Mouse (Mus musculus): Measurements from ENCODE around the gene Cd69. TPM values are rescaled to one million over a fixed set of nuclear protein-coding genes. Genes with fewer than 3 reads are reported as not detected.

Gene Cd69
- polyA plus RNA-seq, 3 experiments from 2014 or later, result 152 to 264 (median 175) TPM

- ATAC-seq, result peak; percentile 64
Observed at GRCm38 (mm10) chr6:129246992-129247391, 28.2 kb downstream of the Cd69 start.

- ATAC-seq, result no peak
Observed at GRCm38 (mm10) chr6:129245793-129246192, 29.4 kb downstream of the Cd69 start.

GRCm38 (mm10) chr6:129241907-129242306 is 33.3 kb downstream of the Cd69 start:
- ATAC-seq, result no peak

GRCm38 (mm10) chr6:129241471-129241870 is 33.8 kb downstream of the Cd69 start:
- no peak for ATAC-seq

- ATAC-seq, result peak; percentile 16
Observed at GRCm38 (mm10) chr6:129239564-129240248, 35.5 kb downstream of the Cd69 start.

GRCm38 (mm10) chr6:129238275-129239038 is 36.8 kb downstream of the Cd69 start:
- ATAC-seq, result peak; percentile 33

- ATAC-seq, result peak; percentile 62
Observed at GRCm38 (mm10) chr6:129237350-129238274, 37.6 kb downstream of the Cd69 start.

GRCm38 (mm10) chr6:129236652-129237342 is 38.4 kb downstream of the Cd69 start:
- ATAC-seq, result peak; percentile 3

GRCm38 (mm10) chr6:129235855-129236461 is 39.3 kb downstream of the Cd69 start:
- no peak for ATAC-seq

- ATAC-seq, result peak; percentile 8
Observed at GRCm38 (mm10) chr6:129234456-129235360, 40.5 kb downstream of the Cd69 start.

GRCm38 (mm10) chr6:129233955-129234369 is 41.3 kb downstream of the Cd69 start:
- ATAC-seq, result no peak

- ATAC-seq, result no peak
Observed at GRCm38 (mm10) chr6:129233366-129233954, 41.8 kb downstream of the Cd69 start.

GRCm38 (mm10) chr6:129232842-129233205 is 42.4 kb downstream of the Cd69 start:
- peak; percentile 70 for ATAC-seq

GRCm38 (mm10) chr6:129232005-129232841 is 43.0 kb downstream of the Cd69 start:
- ATAC-seq, result no peak

GRCm38 (mm10) chr6:129229774-129230578 is 45.3 kb downstream of the Cd69 start:
- ATAC-seq, result no peak

- ATAC-seq, result peak; percentile 30
Observed at GRCm38 (mm10) chr6:129228935-129229773, 46.1 kb downstream of the Cd69 start.

- ATAC-seq, result no peak
Observed at GRCm38 (mm10) chr6:129225078-129225477, 50.2 kb downstream of the Cd69 start.

- ATAC-seq, result no peak
Observed at GRCm38 (mm10) chr6:129224090-129224489, 51.1 kb downstream of the Cd69 start.

Data from inflammation-experienced regulatory T-cells, adult 6 months (primary cell).